Mouse (Mus musculus): ENCODE data around the gene U2af1.

DNA sequence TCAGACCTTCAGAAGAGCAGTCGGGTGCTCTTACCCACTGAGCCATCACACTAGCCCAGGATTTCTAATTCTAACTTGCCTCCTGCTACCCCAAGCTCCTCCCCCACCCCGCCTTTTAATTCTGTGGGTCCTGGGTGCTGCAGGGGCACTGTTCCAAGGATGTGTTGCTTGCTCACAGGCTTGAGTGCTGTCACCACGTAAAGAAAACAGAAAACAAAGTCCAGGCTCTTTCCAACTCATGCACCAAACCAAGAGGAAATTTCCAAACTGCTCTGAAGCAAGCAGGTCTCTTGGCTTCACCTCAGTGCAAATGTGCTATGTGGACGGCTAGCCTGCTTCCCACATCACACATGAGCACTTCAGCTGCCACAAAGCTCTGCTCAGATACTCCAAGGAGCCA, 3.3 kb downstream of the U2af1 start:
- TF ChIP-seq CTCF (IDR thresholded peaks at IDR 0.05; ENCODE audit: low read depth, low read length): no peak
- TF ChIP-seq POLR2A (IDR thresholded peaks at IDR 0.05; ENCODE audit: borderline replicate concordance, low read depth, low read length): no peak

All from bone marrow macrophage, adult 2 months (primary cell).